Mouse (Mus musculus) megakaryocyte-erythroid progenitor cell, adult 5 weeks (primary cell): ENCODE results near the gene Rsrp1. TPM values are rescaled to one million over a fixed set of nuclear protein-coding genes. Genes with fewer than 3 reads are reported as not detected.

ENCODE experiments used
- polyA plus RNA-seq: library from polyadenylated mRNA; stranded (reverse); fragments of >175 nt; gene quantifications from 2 replicates; pipeline ENCODE4 v1.2.3, GENCODE M21; 2012

Gene Rsrp1
- polyA plus RNA-seq, result 294 and 324 TPM in 2 replicates

DNA sequence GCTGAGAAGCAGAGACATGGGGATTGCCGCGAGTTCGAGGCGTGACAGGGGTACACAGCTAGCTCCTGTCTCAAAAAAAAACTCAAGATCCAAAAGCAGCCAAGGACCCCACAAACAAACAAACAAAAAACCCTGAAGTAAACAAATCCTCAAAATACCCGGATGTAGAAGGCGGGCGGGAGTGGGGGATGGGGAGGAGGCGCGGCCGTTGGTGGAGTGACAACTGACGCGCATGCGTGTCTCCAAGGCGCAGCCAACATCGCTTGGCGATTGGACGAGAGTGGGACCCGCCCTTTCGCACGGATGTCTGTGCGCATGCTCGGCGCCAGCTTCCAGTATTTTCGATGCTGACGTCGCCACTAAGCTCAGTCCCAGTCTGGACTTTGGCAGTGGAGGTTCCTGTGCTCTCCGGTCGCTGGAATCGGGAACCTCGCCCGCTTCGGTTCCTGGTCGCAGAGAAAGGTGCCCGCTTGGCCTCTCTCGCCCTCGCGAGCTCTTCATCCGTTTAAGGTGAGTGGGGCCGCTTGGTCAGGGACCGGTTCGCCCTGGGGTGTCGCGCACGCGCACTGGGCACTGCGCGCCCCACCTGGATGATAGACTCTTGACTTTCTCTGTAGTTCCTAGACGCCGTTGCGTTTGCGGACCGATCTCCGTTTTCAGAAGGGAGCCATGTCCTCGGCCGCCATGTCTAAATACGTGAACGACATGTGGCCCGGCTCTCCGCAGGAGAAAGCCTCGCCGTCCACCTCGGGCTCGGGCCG is at the start of gene Rsrp1:
TSS of gene Rsrp1 (plus strand) at position 335 of the 761 bp plus-strand sequence.

DNA sequence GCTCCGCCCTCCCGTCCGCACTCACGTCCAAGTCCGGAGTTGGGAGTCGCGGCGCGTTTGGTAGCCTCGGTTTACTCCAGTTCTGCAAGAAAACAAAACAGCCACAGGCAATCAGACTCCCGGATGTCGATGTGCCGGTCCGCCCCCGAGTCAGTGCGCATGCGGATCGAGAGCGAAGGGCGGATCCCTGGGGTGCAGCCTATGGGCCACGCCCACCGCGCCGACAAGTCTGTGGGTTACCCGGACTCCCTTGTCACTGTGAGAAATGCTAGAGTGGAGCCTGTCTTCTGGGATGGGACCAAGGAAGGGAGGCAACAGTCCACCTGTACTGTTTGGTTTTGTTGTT is 8.6 kb upstream of the Rsrp1 start, which contains the start of gene Tmem50a:
TSS of gene Tmem50a (minus strand) at position 161 of the 346 bp plus-strand sequence.

DNA sequence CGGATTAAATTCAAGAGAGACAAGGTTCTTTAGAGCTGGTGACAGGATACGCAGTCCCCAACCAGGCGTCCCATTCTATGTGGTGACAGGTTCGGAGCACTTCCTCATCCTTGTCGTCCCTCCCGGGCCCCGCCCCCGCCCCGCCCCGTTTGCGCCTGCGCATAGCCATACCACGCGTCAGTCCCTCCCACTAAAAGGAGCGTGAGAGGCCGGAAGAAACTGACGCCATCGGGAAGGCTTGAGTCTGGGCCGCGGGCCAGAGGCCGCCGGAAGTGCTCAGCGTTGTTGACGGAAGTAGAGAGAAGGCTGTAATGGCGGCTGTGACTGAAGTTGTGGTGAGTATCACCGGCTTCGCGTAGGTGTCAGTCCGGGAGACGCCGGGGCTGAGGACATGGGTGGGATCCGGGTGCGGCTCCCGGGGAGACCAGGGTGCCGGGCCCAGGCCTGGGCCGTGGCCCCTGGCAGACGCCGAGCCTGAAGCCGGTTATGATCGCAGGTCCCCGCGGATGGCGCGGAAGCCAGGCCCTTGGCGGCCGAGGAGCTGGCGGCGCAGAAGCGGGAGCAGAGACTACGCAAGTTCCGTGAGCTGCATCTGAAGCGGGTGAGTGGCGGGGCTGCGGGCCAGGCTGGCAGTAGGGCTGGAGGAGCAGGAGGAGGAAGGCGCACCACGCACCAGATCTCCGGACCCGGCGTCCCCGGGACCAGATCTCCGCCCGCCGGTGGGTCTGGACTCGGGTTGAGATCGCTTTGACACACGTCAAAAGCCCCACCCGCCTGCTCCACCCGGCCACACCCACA is 7.5 kb downstream of the Rsrp1 start, which contains the start of gene Syf2:
TSS of gene Syf2 (plus strand) at position 215 of the 798 bp plus-strand sequence.

Other genes with a start within 250 kb of the Rsrp1 start
- 16.9 and 25.1 TPM in 2 replicates for gene Man1c1, start 219.3 kb upstream of the Rsrp1 start, polyA plus RNA-seq
- gene Ldlrap1, start 155.6 kb upstream of the Rsrp1 start, polyA plus RNA-seq, result 21.8 and 22.2 TPM in 2 replicates
- 12.0 and 19.4 TPM in 2 replicates for gene Maco1, start 70.2 kb upstream of the Rsrp1 start, polyA plus RNA-seq
- 8.3 and 8.5 TPM in 2 replicates for gene Rhd, start 59.1 kb upstream of the Rsrp1 start, polyA plus RNA-seq
- 12.8 and 16.2 TPM in 2 replicates for gene Tmem50a, start 8.6 kb upstream of the Rsrp1 start, polyA plus RNA-seq
- gene Syf2, start 7.3 kb downstream of the Rsrp1 start, polyA plus RNA-seq, result 50.6 and 76.8 TPM in 2 replicates
- 342 and 401 TPM in 2 replicates for gene Runx3, start 197.1 kb downstream of the Rsrp1 start, polyA plus RNA-seq